Mouse (Mus musculus): ENCODE results near the gene Gm10577.
A peak's percentile ranks its signal among the peaks of the same experiment; 100 is the strongest.

The Gm10577 gene

GRCm38 (mm10) chr4:101020596-101020995 is at the start of gene Gm10577:
Gene Gm10577 (minus strand): TSS chr4:101020696.
- DNase-seq (ENCODE audit: low spot score in 2 of 2) = no peak

GRCm38 (mm10) chr4:101069154-101069971 is 48.9 kb upstream of the Gm10577 start:
- peak in 1 of 2 experiments; percentile 42 for DNase-seq (ENCODE audit: low spot score in 2 of 2)

GRCm38 (mm10) chr4:101068786-101069153 is 48.3 kb upstream of the Gm10577 start, which contains the start of gene Raver2:
Gene Raver2 (plus strand): TSS chr4:101068983.
- DNase-seq (ENCODE audit: low spot score in 2 of 2) = peak in 1 of 2 experiments; percentile 23

GRCm38 (mm10) chr4:101066401-101066800 is 45.9 kb upstream of the Gm10577 start:
- DNase-seq (ENCODE audit: low spot score in 2 of 2) = no peak

- DNase-seq (ENCODE audit: low spot score in 2 of 2) = peak in 1 of 2 experiments; percentile 17
Observed at GRCm38 (mm10) chr4:101062146-101062545, 41.6 kb upstream of the Gm10577 start.

GRCm38 (mm10) chr4:101046576-101046975 is 26.1 kb upstream of the Gm10577 start:
- no peak for DNase-seq (ENCODE audit: low spot score in 2 of 2)

GRCm38 (mm10) chr4:101044149-101044548 is 23.7 kb upstream of the Gm10577 start:
- DNase-seq (ENCODE audit: low spot score in 2 of 2) = no peak

- no peak for DNase-seq (ENCODE audit: low spot score in 2 of 2)
Observed at GRCm38 (mm10) chr4:101043691-101044090, 23.2 kb upstream of the Gm10577 start.

GRCm38 (mm10) chr4:101037156-101037555 is 16.7 kb upstream of the Gm10577 start:
- DNase-seq (ENCODE audit: low spot score in 2 of 2) = peak; percentile 30 to 56

- DNase-seq (ENCODE audit: low spot score in 2 of 2) = no peak
Observed at GRCm38 (mm10) chr4:101035131-101035530, 14.6 kb upstream of the Gm10577 start.

GRCm38 (mm10) chr4:101033047-101033446 is 12.6 kb upstream of the Gm10577 start:
- DNase-seq (ENCODE audit: low spot score in 2 of 2) = no peak

GRCm38 (mm10) chr4:101027852-101028411 is 7.4 kb upstream of the Gm10577 start:
- DNase-seq (ENCODE audit: low spot score in 2 of 2) = no peak

GRCm38 (mm10) chr4:101026995-101027394 is 6.5 kb upstream of the Gm10577 start:
- no peak for DNase-seq (ENCODE audit: low spot score in 2 of 2)

- no peak for DNase-seq (ENCODE audit: low spot score in 2 of 2)
Observed at GRCm38 (mm10) chr4:101026566-101026965, 6.1 kb upstream of the Gm10577 start.

GRCm38 (mm10) chr4:101017806-101018205 is 2.7 kb downstream of the Gm10577 start:
- DNase-seq (ENCODE audit: low spot score in 2 of 2) = no peak

- DNase-seq (ENCODE audit: low spot score in 2 of 2) = no peak
Observed at GRCm38 (mm10) chr4:101009092-101009491, 11.4 kb downstream of the Gm10577 start.

- DNase-seq (ENCODE audit: low spot score in 2 of 2) = no peak
Observed at GRCm38 (mm10) chr4:101008362-101008769, 12.1 kb downstream of the Gm10577 start.

- no peak for DNase-seq (ENCODE audit: low spot score in 2 of 2)
Observed at GRCm38 (mm10) chr4:101002961-101003360, 17.5 kb downstream of the Gm10577 start.

GRCm38 (mm10) chr4:101001073-101001472 is 19.4 kb downstream of the Gm10577 start:
- DNase-seq (ENCODE audit: low spot score in 2 of 2) = no peak

GRCm38 (mm10) chr4:101000622-101001021 is 19.9 kb downstream of the Gm10577 start:
- DNase-seq (ENCODE audit: low spot score in 2 of 2) = no peak

- DNase-seq (ENCODE audit: low spot score in 2 of 2) = no peak
Observed at GRCm38 (mm10) chr4:100998906-100999305, 21.6 kb downstream of the Gm10577 start.

- peak in 1 of 2 experiments; percentile 66 for DNase-seq (ENCODE audit: low spot score in 2 of 2)
Observed at GRCm38 (mm10) chr4:100998145-100998544, 22.4 kb downstream of the Gm10577 start.

- no peak for DNase-seq (ENCODE audit: low spot score in 2 of 2)
Observed at GRCm38 (mm10) chr4:100996060-100996651, 24.3 kb downstream of the Gm10577 start.

Measured in frontal cortex, postnatal 10 days (tissue).